Mouse (Mus musculus) myocyte (in vitro differentiated cells): ENCODE measurements around the gene AL732309.1. TPM values are rescaled to one million over a fixed set of nuclear protein-coding genes. Genes with fewer than 3 reads are reported as not detected.
A peak's percentile ranks its signal among the peaks of the same experiment; 100 is the strongest.

Experiments
- H3K27me3 ChIP-seq: one replicate; pipeline ENCODE4 v1.6.1; 2011; ENCODE audit not compliant: control insufficient read depth, insufficient read depth, insufficient read length
- H3K36me3 ChIP-seq: one replicate; pipeline ENCODE4 v1.6.1; 2011; ENCODE audit not compliant: control insufficient read depth, insufficient read depth
- H3K4me2 ChIP-seq: one replicate; pipeline ENCODE4 v1.6.1; 2011; ENCODE audit warnings: low read depth, control low read depth
- H3K4me3 ChIP-seq: one replicate; pipeline ENCODE4 v1.5.1; 2011; ENCODE audit warnings: mild to moderate bottlenecking, control low read depth, moderate library complexity
- H3K79me2 ChIP-seq: one replicate; pipeline ENCODE4 v1.6.1; 2011; ENCODE audit not compliant: control insufficient read depth, insufficient read depth
- H3ac ChIP-seq: one replicate; pipeline ENCODE4 v1.6.1; 2011; ENCODE audit not compliant: control insufficient read depth, insufficient read length
- CEBPB ChIP-seq: IDR thresholded peaks from 2 replicates; pipeline ENCODE4 v1.6.1; 2011; ENCODE audit warnings: mild to moderate bottlenecking, moderate library complexity; ENCODE audit not compliant: poor library complexity, insufficient read depth, severe bottlenecking
- E2F4 ChIP-seq: IDR thresholded peaks from one replicate; pipeline ENCODE4 v1.6.1; 2011; ENCODE audit warnings: mild to moderate bottlenecking, control low read depth, moderate library complexity; ENCODE audit not compliant: insufficient read depth
- MAX ChIP-seq: IDR thresholded peaks from one replicate; pipeline ENCODE4 v1.6.1; 2011; ENCODE audit warnings: low read depth, mild to moderate bottlenecking, control low read depth
- MYOD1 ChIP-seq, 3 experiments: IDR thresholded peaks; one replicate each; pipeline ENCODE4 v1.6.1; 2011; ENCODE audit warnings: control low read depth in 2 of 3, low read depth in 2 of 3, mild to moderate bottlenecking in 2 of 3, moderate library complexity in 1 of 3; ENCODE audit not compliant: insufficient read length in 2 of 3, control insufficient read depth in 1 of 3
- MYOG ChIP-seq, 3 experiments: IDR thresholded peaks; one replicate each; pipeline ENCODE4 v1.6.1; 2011; ENCODE audit warnings: control low read depth in 2 of 3, low read depth in 2 of 3, mild to moderate bottlenecking in 2 of 3; ENCODE audit not compliant: insufficient read length in 2 of 3, control insufficient read depth in 1 of 3, insufficient read depth in 1 of 3
- POLR2A ChIP-seq: IDR thresholded peaks from one replicate; pipeline ENCODE4 v1.6.1; 2011; ENCODE audit warnings: low read depth, mild to moderate bottlenecking, control low read depth, moderate library complexity; ENCODE audit not compliant: insufficient read length
- POLR2AphosphoS2 ChIP-seq: IDR thresholded peaks from one replicate; pipeline ENCODE4 v1.6.1; 2011; ENCODE audit warnings: low read depth, control low read depth; ENCODE audit not compliant: insufficient read length
- REST ChIP-seq: IDR thresholded peaks from one replicate; pipeline ENCODE4 v1.6.1; 2011; ENCODE audit warnings: mild to moderate bottlenecking, control low read depth, moderate library complexity; ENCODE audit not compliant: insufficient read depth, insufficient read length
- SRF ChIP-seq: IDR thresholded peaks from one replicate; pipeline ENCODE4 v1.6.1; 2011; ENCODE audit warnings: low read depth; ENCODE audit not compliant: control insufficient read depth, insufficient read length
- TCF12 ChIP-seq: IDR thresholded peaks from one replicate; pipeline ENCODE4 v1.6.1; 2011; ENCODE audit warnings: mild to moderate bottlenecking, control low read depth; ENCODE audit not compliant: poor library complexity, insufficient read depth, severe bottlenecking
- TCF3 ChIP-seq: IDR thresholded peaks from one replicate; pipeline ENCODE4 v1.6.1; 2011; ENCODE audit warnings: low read depth, control low read depth; ENCODE audit not compliant: insufficient read length
- USF1 ChIP-seq: IDR thresholded peaks from one replicate; pipeline ENCODE4 v1.6.1; 2011; ENCODE audit warnings: low read depth, mild to moderate bottlenecking, control low read depth, moderate library complexity
- polyA plus RNA-seq: library from polyadenylated mRNA; unstranded; fragments of >200 nt; fragmentation: generic; extraction: Trizol; gene quantifications from one replicate; pipeline ENCODE4 v1.2.1, GENCODE M21; 2012; ENCODE audit warnings: missing spikeins

Gene AL732309.1
- polyA plus RNA-seq, 1 experiment, result 4.5 TPM

GRCm38 (mm10) chr2:25240310-25240709 lies 6.4 kb downstream of the AL732309.1 start:
- H3ac ChIP-seq, result no peak overlapping the region
- H3K27me3 ChIP-seq, result peaks cover 33% of the 10 kb centered on the region
- TF ChIP-seq MAX, result no peak
- no peak for TF ChIP-seq TCF12
- TF ChIP-seq REST, result no peak
- no peak for TF ChIP-seq SRF
- TF ChIP-seq MYOD1 (IDR thresholded peaks at IDR 0.05; ENCODE audit: control insufficient read depth in 1 of 3, insufficient read length in 2 of 3, low read depth in 2 of 3), result no peak
- TF ChIP-seq CEBPB, result no peak
- TF ChIP-seq USF1, result no peak
- TF ChIP-seq POLR2A, result no peak
- H3K4me3 ChIP-seq, result no peak overlapping the region
- H3K4me2 ChIP-seq, result peak overlapping the region; percentile 65
- H3K36me3 ChIP-seq, result no peaks in the 10 kb centered on the region
- no peaks in the 10 kb centered on the region for H3K79me2 ChIP-seq

GRCm38 (mm10) chr2:25239766-25240165 lies 6.9 kb downstream of the AL732309.1 start:
- Histone ChIP-seq H3K79me2 (no peaks in the 10 kb centered on the region), H3K36me3 (no peaks in the 10 kb centered on the region), H3K27me3 (peaks cover 37% of the 10 kb centered on the region), H3K4me2 (no peak overlapping the region), H3ac (no peak overlapping the region), H3K4me3 (no peak overlapping the region)
- no peak for TF ChIP-seq MYOD1 (IDR thresholded peaks at IDR 0.05; ENCODE audit: control insufficient read depth in 1 of 3, insufficient read length in 2 of 3, low read depth in 2 of 3)
- TF ChIP-seq TCF3, result no peak
- TF ChIP-seq MYOG (IDR thresholded peaks at IDR 0.05; ENCODE audit: control insufficient read depth in 1 of 3, insufficient read depth in 1 of 3, insufficient read length in 2 of 3, low read depth in 2 of 3), result no peak

DNA sequence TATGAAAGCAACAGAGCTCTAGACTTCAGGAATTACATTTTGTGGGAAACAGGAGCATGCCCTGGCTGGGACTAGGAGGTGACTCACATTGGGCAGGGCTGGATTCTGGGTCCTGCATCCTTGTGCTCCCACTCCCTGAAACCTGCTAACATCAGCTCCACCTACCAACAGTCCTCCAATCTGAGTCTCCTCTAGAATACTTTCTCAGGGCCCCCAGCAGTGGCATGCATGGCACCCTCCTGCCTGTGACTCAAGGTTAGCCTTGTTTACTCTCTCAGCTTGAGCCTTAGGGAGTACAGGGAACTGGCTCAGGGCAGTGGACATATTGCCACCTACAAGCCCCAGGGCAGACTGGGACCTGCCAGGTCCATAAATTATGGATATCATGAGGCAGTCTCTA lies 8.6 kb downstream of the AL732309.1 start:
- Histone ChIP-seq H3K4me2 (no peak overlapping the region), H3ac (no peak overlapping the region), H3K79me2 (no peaks in the 10 kb centered on the region), H3K36me3 (no peaks in the 10 kb centered on the region), H3K4me3 (no peak overlapping the region), H3K27me3 (peaks cover 54% of the 10 kb centered on the region)
- TF ChIP-seq MAX, result no peak
- no peak for TF ChIP-seq POLR2AphosphoS2
- no peak for TF ChIP-seq USF1
- no peak for TF ChIP-seq CEBPB
- TF ChIP-seq TCF3, result no peak
- TF ChIP-seq E2F4, result no peak
- no peak for TF ChIP-seq SRF
- no peak for TF ChIP-seq MYOG (IDR thresholded peaks at IDR 0.05; ENCODE audit: control insufficient read depth in 1 of 3, insufficient read depth in 1 of 3, insufficient read length in 2 of 3, low read depth in 2 of 3)
- TF ChIP-seq MYOD1 (IDR thresholded peaks at IDR 0.05; ENCODE audit: control insufficient read depth in 1 of 3, insufficient read length in 2 of 3, low read depth in 2 of 3), result no peak

DNA sequence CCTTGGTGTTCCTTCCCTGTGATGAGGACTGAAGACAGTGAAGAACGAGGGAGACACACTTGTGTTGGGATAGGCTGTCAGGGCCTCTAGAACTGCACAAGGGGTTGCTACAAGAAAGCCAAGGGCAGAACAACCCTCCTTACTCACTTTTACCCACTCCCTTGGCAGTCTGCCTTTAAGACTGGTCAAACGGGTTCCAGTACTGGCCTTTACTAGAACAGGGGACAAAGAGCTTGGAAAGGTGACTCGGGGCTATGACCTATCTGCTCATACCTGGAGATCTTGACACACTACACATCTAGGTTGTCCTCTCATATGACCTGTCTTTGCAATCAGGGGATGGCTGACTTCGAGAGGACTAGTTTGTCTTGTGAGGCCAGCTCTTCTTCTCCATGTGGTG lies 9.1 kb downstream of the AL732309.1 start:
- TF ChIP-seq MAX (no peak), USF1 (no peak), MYOD1 (IDR thresholded peaks at IDR 0.05; ENCODE audit: control insufficient read depth in 1 of 3, insufficient read length in 2 of 3, low read depth in 2 of 3) (no peak), CEBPB (no peak), POLR2AphosphoS2 (no peak), POLR2A (no peak), TCF12 (no peak), TCF3 (no peak), E2F4 (no peak), REST (no peak), SRF (no peak), MYOG (IDR thresholded peaks at IDR 0.05; ENCODE audit: control insufficient read depth in 1 of 3, insufficient read depth in 1 of 3, insufficient read length in 2 of 3, low read depth in 2 of 3) (no peak)
- peaks cover 55% of the 10 kb centered on the region for H3K27me3 ChIP-seq
- H3K79me2 ChIP-seq, result no peaks in the 10 kb centered on the region
- H3K4me3 ChIP-seq, result no peak overlapping the region
- no peaks in the 10 kb centered on the region for H3K36me3 ChIP-seq
- H3K4me2 ChIP-seq, result no peak overlapping the region
- H3ac ChIP-seq, result no peak overlapping the region

GRCm38 (mm10) chr2:25236614-25237013 lies 10.0 kb downstream of the AL732309.1 start, which contains the start of gene Rnf224:
Gene Rnf224 (minus strand): TSS chr2:25236787.
- Histone ChIP-seq H3K4me3 (no peak within 1 kb of the TSS), H3K79me2 (no peaks in the 10 kb centered on the region), H3ac (no peak within 1 kb of the TSS), H3K4me2 (no peak within 1 kb of the TSS), H3K36me3 (no peaks in the 10 kb centered on the region), H3K27me3 (peaks cover 55% of the 10 kb centered on the region)
- no peak for TF ChIP-seq POLR2A
- no peak for TF ChIP-seq MYOG (IDR thresholded peaks at IDR 0.05; ENCODE audit: control insufficient read depth in 1 of 3, insufficient read depth in 1 of 3, insufficient read length in 2 of 3, low read depth in 2 of 3)
- no peak for TF ChIP-seq REST
- TF ChIP-seq SRF, result no peak
- TF ChIP-seq E2F4, result no peak
- TF ChIP-seq MYOD1 (IDR thresholded peaks at IDR 0.05; ENCODE audit: control insufficient read depth in 1 of 3, insufficient read length in 2 of 3, low read depth in 2 of 3), result no peak
- no peak for TF ChIP-seq USF1
- no peak for TF ChIP-seq CEBPB
- no peak for TF ChIP-seq MAX
- TF ChIP-seq TCF12, result no peak
- no peak for TF ChIP-seq TCF3
- TF ChIP-seq POLR2AphosphoS2, result no peak
